Comparison of ENCODE assay signal across 12 mouse cellular contexts in genomic region chr5:135742156-135742555, GRCm38 (mm10). TPM values are rescaled to one million over a fixed set of nuclear protein-coding genes. Genes with fewer than 3 reads are reported as not detected.
DNase-seq lines count a peak whose midpoint lies in the region; ATAC-seq and TF ChIP-seq lines count a peak whose summit lies in the region.
"Had no signal": no experiment of that assay in that cellular context is flagged by ENCODE, and none has a peak within 500 bp of the region (broad histone marks: within the 10 kb centered on the region; RNA-seq: fewer than 3 reads in every experiment).

No protein-coding gene starts in this region.

- H3K4me3 ChIP-seq in hindbrain, embryonic 13.5 days: no peak overlapping the region
- H3K4me3 ChIP-seq in hindbrain, embryonic 12.5 days: no peak overlapping the region
- H3K4me3 ChIP-seq in ES-Bruce4 (ENCODE audit: low read depth, low read length): no peak overlapping the region
- H3K4me3 ChIP-seq in left cerebral cortex, adult 2 months: no peak overlapping the region
- H3K4me3 ChIP-seq: limb, embryonic 15.5 days had no signal

- peaks cover 21% of the 10 kb centered on the region for H3K4me1 ChIP-seq in hindbrain, embryonic 13.5 days (replicated peaks)
- H3K4me1 ChIP-seq in hindbrain, embryonic 12.5 days: peaks cover 19% of the 10 kb centered on the region
- peaks cover 2% of the 10 kb centered on the region for H3K4me1 ChIP-seq in ES-Bruce4 (ENCODE audit: control insufficient read depth, insufficient read depth, low read length)

- peaks cover 9% of the 10 kb centered on the region; the same call in 1 of the 2 replicates for H3K27me3 ChIP-seq in hindbrain, embryonic 13.5 days
- peaks cover 10% of the 10 kb centered on the region; the same call in 1 of the 2 replicates for H3K27me3 ChIP-seq in hindbrain, embryonic 12.5 days
- no peaks in the 10 kb centered on the region for H3K27me3 ChIP-seq in ES-Bruce4 (ENCODE audit: control insufficient read depth, insufficient read depth, low read length, poor library complexity, severe bottlenecking)
- H3K27me3 ChIP-seq: limb, embryonic 15.5 days had no signal

- peak overlapping the region; percentile 92; the same call in 1 of the 2 replicates for H3K9ac ChIP-seq in hindbrain, embryonic 13.5 days
- no peak overlapping the region for H3K9ac ChIP-seq in hindbrain, embryonic 12.5 days
- H3K9ac ChIP-seq in ES-Bruce4 (ENCODE audit: low read depth, poor library complexity, severe bottlenecking): no peak overlapping the region
- H3K9ac ChIP-seq: limb, embryonic 15.5 days had no signal

- 0 out of 2 replicates have a peak, but pooled peaks cover 5% of the 10 kb centered on the region for H3K9me3 ChIP-seq in hindbrain, embryonic 13.5 days
- H3K9me3 ChIP-seq in hindbrain, embryonic 12.5 days (replicated peaks): no peaks in the 10 kb centered on the region
- no peaks in the 10 kb centered on the region for H3K9me3 ChIP-seq in ES-Bruce4 (replicated peaks; ENCODE audit: control insufficient read depth, insufficient read depth, low read length, poor library complexity, severe bottlenecking)
- H3K9me3 ChIP-seq: limb, embryonic 15.5 days had no signal

- TF ChIP-seq POLR2A in ES-Bruce4 (IDR thresholded peaks at IDR 0.05; ENCODE audit: insufficient read depth, low read length): no peak

- H3K36me3 ChIP-seq in hindbrain, embryonic 13.5 days: peaks cover 39% of the 10 kb centered on the region
- peaks cover 25% of the 10 kb centered on the region for H3K36me3 ChIP-seq in hindbrain, embryonic 12.5 days
- H3K36me3 ChIP-seq in ES-Bruce4 (ENCODE audit: control insufficient read depth, insufficient read depth, low read length, poor library complexity, severe bottlenecking): no peaks in the 10 kb centered on the region

- 72% methylated on average over 10 of the region's 10 CpGs for WGBS in hindbrain, embryonic 13.5 days
- 65% methylated on average over 10 of the region's 10 CpGs for WGBS in hindbrain, embryonic 12.5 days

- no peak for TF ChIP-seq CTCF in ES-Bruce4 (IDR thresholded peaks at IDR 0.05; ENCODE audit: low read depth, low read length)
- no peak for TF ChIP-seq CTCF in left cerebral cortex, adult 2 months (IDR thresholded peaks at IDR 0.05)

- TF ChIP-seq EP300 in ES-Bruce4 (IDR thresholded peaks at IDR 0.05; ENCODE audit: insufficient read depth, low read depth, low read length): 0 out of 2 replicates have a peak, but pooled peaks have one; percentile 23

- no peak overlapping the region for H3K27ac ChIP-seq in hindbrain, embryonic 13.5 days
- no peak overlapping the region for H3K27ac ChIP-seq in hindbrain, embryonic 12.5 days
- H3K27ac ChIP-seq in ES-Bruce4 (ENCODE audit: insufficient read depth, low read length): no peak overlapping the region
- H3K27ac ChIP-seq in left cerebral cortex, adult 2 months: no peak overlapping the region
- H3K27ac ChIP-seq: limb, embryonic 15.5 days had no signal

- DNase-seq in R1 (ENCODE audit: low read depth, low spot score): peak; percentile 48
- DNase-seq in kidney, postnatal 14 days: peak; percentile 60
- no peak for DNase-seq in gastrocnemius, postnatal 14 days
- no peak for DNase-seq in layer of hippocampus, adult 8-10 months (ENCODE audit: low spot score in 2 of 2)
- DNase-seq in left cerebral cortex, adult 2 months (ENCODE audit: extremely low spot score in 1 of 2, low spot score in 2 of 2): no peak
- DNase-seq: cerebellum, adult 18-20 months; heart, adult 18-20 months had no signal

- intact Hi-C loops in gastrocnemius, postnatal 14 days (cut with DNase I; ENCODE audit: low total_unique reads): no loop called here
- intact Hi-C loops in left cerebral cortex, adult 2 months (cut with DNase I): loop anchor here (5.0 kb wide), 1 partner anchor 55 kb away; no protein-coding TSS in a partner anchor

- ATAC-seq in hindbrain, embryonic 13.5 days (ENCODE audit: low FRiP score): no peak
- ATAC-seq in hindbrain, embryonic 12.5 days (ENCODE audit: low FRiP score): no peak

- H3K4me2 ChIP-seq in hindbrain, embryonic 13.5 days: no peak overlapping the region
- H3K4me2 ChIP-seq in hindbrain, embryonic 12.5 days (replicated peaks): no peak overlapping the region; the same call in 1 of the 2 replicates

RNA-seq across cellular contexts. Expression of gene Tmem120a, which starts 2.1 kb away (rescaled TPM):
- polyA plus RNA-seq in hindbrain, embryonic 13.5 days (2015; fragmentation: Nextera tagmentation; extraction: Ambion mirVana): 80.6 and 80.8 TPM in 2 replicates
- polyA plus RNA-seq in hindbrain, embryonic 12.5 days (2016; fragmentation: Nextera tagmentation; extraction: Ambion mirVana): 61.0 and 65.0 TPM in 2 replicates
- polyA plus RNA-seq in ES-Bruce4 (2011; ENCODE audit: insufficient read depth, insufficient read length, low read depth, missing spikeins): 63.7 and 69.8 TPM in 2 replicates
- total RNA-seq in gastrocnemius, postnatal 14 days (2021): 1 to 10 TPM; 3.8 to 5.2 TPM
- 10 to 100 TPM; 15.7 to 20.4 (median 17.3) TPM for total RNA-seq in layer of hippocampus, adult 8-10 months (2022)
- 10 to 100 TPM; 18.3 to 18.4 TPM for total RNA-seq in left cerebral cortex, adult 2 months (2021)

RNA-seq across cellular contexts. Expression of gene Styxl1, which starts 36.0 kb away (rescaled TPM):
- polyA plus RNA-seq in hindbrain, embryonic 13.5 days (2015; fragmentation: Nextera tagmentation; extraction: Ambion mirVana): 0.25 and 0.65 TPM in 2 replicates
- polyA plus RNA-seq in hindbrain, embryonic 12.5 days (2016; fragmentation: Nextera tagmentation; extraction: Ambion mirVana): 0.68 TPM in 1 of 2 replicates, not detected in the other
- polyA plus RNA-seq in ES-Bruce4 (2011; ENCODE audit: insufficient read depth, insufficient read length, low read depth, missing spikeins): 0.42 and 0.94 TPM in 2 replicates
- total RNA-seq in gastrocnemius, postnatal 14 days (2021): not detected
- total RNA-seq in layer of hippocampus, adult 8-10 months (2022): under 1 TPM in 2 of 4 experiments, not detected in 2; 0.73 to 0.85 TPM
- not detected for total RNA-seq in left cerebral cortex, adult 2 months (2021)
- total RNA-seq: heart, adult 18-20 months; heart, postnatal 25 days had no signal

RNA-seq across cellular contexts. Expression of gene Mdh2, which starts 36.1 kb away (rescaled TPM):
- 593 and 594 TPM in 2 replicates for polyA plus RNA-seq in hindbrain, embryonic 13.5 days (2015; fragmentation: Nextera tagmentation; extraction: Ambion mirVana)
- polyA plus RNA-seq in hindbrain, embryonic 12.5 days (2016; fragmentation: Nextera tagmentation; extraction: Ambion mirVana): 530 and 539 TPM in 2 replicates
- 377 and 424 TPM in 2 replicates for polyA plus RNA-seq in ES-Bruce4 (2011; ENCODE audit: insufficient read depth, insufficient read length, low read depth, missing spikeins)
- total RNA-seq in gastrocnemius, postnatal 14 days (2021): 1,000 to 10,000 TPM; 1,031 to 1,199 TPM
- 100 to 1,000 TPM; 392 to 413 (median 402) TPM for total RNA-seq in layer of hippocampus, adult 8-10 months (2022)
- 100 to 1,000 TPM; 379 to 386 TPM for total RNA-seq in left cerebral cortex, adult 2 months (2021)

Comparison
In these comparisons a context has a peak if more than half of its experiments do, and no peak if none do; other contexts are left out.
1. DNase-seq: peak in R1 (single experiment) and kidney, postnatal 14 days (single experiment); none in gastrocnemius, postnatal 14 days (single experiment), layer of hippocampus, adult 8-10 months (0 of 2) and left cerebral cortex, adult 2 months (0 of 2).